Mouse (Mus musculus) urinary bladder, postnatal 25 days (tissue): Measurements from ENCODE around the gene Habp4.

ENCODE experiments used
- DNase-seq: peaks from one replicate; pipeline ENCODE4 v3.0.0; 2022; ENCODE audit warnings: low spot score

Habp4 gene

DNA sequence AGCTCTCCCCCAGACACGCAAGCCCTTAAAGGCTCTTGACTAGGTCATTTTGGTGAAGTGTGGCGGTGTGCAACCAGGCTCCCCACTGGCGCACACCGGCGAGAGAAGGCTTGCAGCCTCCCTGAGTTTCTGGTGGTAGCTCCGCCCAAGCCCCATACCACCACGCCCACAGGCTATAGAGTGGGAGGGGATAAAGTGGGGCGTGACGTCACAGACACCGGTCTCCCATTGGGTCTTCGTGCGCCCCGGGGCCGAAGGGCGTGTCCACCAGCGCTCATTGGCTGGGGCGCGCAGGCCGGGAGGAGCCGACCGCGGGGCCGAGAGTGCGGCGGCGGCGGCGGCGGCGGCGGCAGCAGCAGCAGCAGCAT, at the start of gene Habp4:
Habp4 (plus strand) TSS at position 277 of the 368 bp plus-strand sequence.
- peak; percentile 96 for DNase-seq

DNA sequence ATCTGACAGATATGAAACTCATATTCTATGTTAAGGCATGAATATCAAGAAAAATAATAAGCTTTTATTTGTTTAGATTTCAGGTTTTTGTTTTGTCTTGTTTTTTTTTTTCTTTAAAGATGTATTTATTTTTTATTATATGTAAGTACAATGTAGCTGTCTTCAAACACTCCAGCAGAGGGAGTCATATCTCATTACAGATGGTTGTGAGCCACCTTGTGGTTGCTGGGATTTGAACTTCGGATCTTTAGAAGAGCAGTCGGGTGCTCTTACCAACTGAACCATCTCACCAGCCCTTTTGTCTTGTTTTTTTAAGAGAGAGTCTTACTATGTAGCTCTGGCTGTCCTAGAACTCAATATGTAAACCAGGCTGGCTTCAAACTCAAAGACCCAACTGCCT, 44.2 kb upstream of the Habp4 start:
- no peak for DNase-seq

DNA sequence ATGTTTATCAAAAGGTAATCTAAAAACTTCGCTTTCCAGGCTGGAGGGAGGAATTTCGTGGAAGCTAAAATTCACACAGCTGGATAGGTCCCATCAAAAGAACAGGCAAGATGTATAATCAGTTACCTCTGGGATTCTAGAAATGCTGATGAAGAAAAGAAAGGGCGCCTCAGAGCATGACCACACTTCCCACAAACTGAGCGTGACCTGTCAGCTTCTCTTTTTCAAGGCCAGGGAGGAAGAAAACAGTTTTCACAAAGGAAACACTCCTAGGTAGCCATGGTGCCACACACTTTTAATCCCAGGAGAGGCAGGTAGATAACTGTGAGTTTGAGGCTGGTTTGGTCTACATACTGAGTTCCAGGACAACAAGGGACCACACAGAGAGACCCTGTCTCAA, 40.9 kb upstream of the Habp4 start:
- DNase-seq: no peak

DNA sequence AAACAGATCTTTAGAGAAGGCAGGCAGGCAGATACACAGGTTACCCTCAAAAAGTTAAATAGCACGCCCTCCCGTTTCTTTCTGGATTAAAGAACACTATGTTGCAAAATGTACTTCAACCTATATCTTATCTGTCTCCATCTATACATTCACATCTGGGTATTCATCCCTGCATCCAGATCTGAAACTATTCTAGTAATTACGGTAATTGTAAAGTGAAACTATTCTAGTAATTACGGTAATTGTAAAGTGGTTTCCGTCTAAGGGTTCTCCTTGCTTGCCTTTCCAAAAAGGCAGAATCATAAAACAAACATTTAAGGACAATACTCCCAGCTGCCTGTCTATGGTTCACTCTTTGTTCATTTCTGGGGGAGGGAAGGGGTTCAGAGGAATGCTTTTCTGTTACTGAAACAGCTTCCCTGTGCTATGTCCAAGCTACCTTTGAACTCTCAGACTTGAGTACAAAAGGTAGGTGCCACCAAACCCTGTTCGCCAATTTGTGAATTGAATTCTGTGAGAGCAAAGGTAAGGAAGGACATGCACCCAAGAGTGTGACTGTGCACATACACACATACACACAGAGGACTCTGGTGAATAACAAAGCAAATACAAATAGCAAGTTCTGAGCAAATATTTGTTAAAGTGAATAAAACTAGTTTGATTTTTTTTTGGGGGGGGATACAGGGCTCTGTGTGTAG, 38.0 kb upstream of the Habp4 start:
- no peak for DNase-seq

- DNase-seq: no peak
Observed at GRCm38 (mm10) chr13:64124886-64125285, 36.7 kb upstream of the Habp4 start.

- DNase-seq: no peak
Observed at GRCm38 (mm10) chr13:64126316-64126715, 35.3 kb upstream of the Habp4 start.

- peak; percentile 75 for DNase-seq
Observed at GRCm38 (mm10) chr13:64128858-64129615, 32.6 kb upstream of the Habp4 start, which contains the start of gene Slc35d2. Gene Slc35d2 (minus strand): TSS chr13:64129368.

DNA sequence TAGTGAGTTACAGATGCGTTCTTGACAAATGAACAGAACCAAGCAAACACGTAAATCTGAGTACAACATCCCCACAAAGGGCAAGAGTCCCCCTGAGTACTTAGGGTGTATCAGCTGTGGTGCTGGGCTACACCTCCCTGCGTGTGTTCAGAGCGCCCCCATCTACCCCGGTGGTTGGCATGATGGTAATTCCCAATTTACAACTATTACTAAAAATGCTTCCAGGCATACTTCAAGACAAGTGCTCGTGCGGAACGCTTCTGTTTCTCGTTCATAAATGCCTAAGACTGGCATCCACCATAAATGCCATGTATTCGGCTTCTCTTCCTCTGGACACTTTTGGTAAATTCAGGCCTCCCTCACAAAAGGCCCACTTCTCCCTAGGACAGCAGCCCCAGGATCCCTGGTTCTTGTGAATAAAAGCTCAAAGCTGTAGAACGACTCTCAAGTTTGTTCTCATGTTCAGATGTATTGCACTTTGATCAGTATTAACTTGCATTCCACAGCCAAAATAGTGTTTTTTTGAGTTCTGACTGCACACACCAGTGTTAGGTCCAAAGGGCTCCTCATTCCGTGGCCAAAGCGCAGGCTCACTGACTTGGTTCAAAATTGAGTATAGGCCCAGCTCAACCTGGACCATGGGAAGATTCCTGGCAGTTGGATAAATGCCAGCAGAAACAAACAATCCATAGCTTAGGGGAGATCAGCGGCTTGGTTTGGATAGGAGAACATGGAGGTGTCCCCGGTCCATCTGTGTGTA, 31.8 kb upstream of the Habp4 start:
- DNase-seq: peak; percentile 26

- no peak for DNase-seq
Observed at GRCm38 (mm10) chr13:64150121-64150520, 11.5 kb upstream of the Habp4 start.

GRCm38 (mm10) chr13:64152241-64152669, 9.4 kb upstream of the Habp4 start:
- peak; percentile 82 for DNase-seq

DNA sequence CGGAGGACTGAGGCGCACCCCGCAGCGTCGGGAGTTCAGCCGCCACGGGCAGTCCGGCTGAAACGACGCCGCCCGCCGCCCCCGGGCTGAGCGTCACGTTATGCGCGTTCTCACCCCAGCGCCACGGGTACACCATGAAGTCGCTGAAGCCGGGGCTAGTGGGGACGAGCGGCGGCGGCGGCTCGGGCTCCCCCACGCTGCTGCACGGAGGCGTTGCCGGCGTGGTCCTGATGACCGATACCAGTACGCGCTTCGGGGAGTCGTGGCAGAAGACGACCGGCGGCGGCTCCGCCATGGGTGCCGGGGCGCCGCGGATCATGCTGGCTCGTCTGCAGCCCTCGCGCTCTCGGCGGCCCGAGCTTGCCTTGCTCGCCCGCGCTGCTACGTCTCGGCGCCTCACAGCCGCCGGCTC, 8.9 kb upstream of the Habp4 start:
- DNase-seq: no peak

GRCm38 (mm10) chr13:64153083-64153682, 8.4 kb upstream of the Habp4 start, which contains the start of gene Zfp367:
Gene Zfp367 (minus strand): TSS chr13:64153202.
- DNase-seq: peak; percentile 96

- DNase-seq: peak; percentile 37
Observed at GRCm38 (mm10) chr13:64153751-64154267, 7.8 kb upstream of the Habp4 start.

DNA sequence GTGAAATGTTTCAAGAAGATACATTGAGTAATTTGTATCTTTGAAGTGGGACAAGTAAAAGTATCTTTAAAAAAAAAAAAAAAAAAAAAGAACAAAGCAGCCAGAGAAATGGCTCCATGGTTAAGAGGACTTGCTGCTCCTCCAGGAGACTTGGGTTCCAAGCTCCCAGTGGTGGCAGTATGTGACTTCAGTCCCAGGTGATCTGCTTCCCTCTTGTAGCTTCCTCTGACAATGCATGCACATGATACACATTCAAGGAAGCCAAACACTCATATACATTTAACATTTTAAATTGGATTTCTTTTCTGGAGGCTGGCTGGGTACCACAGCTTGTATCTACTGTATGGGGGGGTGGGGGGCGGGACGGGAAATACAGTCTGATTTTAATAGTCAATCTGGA, 7.0 kb upstream of the Habp4 start:
- no peak for DNase-seq

DNA sequence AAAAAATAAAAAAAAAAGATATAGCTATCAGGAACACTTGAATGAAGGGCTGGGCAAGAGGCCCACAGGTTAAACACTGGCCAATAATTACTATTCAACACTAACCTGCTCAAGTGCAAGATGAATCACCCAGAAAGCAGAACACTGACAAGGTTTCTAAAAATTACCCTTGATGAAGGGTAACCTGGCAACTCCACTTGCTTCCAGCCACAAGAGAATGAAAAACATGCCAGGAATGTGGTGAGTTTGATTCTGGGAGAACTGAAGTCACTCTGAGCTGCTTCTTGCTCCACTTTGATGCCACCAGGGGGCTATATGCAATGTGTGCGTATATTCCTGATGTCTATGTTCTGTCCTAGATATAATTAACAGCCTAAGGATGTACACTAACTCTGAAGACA, 6.5 kb upstream of the Habp4 start:
- no peak for DNase-seq

DNA sequence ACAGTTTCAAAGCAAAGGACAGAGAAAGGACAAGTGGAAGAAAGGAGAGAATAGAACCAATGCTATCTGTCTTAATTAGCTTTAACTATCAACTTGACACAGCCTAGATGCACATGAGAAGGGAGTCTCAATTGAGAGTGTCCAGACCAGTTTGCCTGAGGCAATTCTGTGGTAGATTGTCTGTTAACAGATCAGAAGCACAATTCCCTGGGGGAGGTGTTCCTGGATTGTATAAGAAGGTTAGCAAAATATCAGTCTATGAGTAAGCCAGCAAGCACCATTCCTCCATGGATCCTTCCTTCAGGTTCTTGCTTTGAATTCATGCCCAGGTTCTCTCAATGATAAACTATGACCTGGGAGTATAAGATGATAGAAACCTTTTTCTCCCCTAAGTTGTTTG, 4.7 kb upstream of the Habp4 start:
- DNase-seq: no peak

GRCm38 (mm10) chr13:64161916-64162611, 440 bp downstream of the Habp4 start:
- no peak for DNase-seq

DNA sequence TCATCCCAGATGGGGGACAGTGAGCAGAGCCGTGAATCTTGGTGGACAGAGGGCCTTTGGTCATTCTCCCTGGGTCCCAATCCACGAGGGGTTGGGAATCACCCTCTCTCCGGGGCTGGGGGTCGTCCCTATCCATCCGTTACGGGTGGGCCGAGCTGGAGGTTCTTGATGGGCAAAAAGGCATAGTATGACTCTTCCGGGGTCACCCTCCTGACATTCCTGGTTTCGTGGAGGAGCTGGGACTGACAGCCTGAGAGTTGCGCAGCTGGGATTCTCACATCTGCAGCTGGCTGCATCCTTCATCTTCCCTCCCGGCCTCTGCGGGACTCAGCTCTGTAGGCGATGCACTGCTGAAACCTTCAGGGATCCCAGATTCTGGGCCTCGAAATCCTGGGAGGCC, 1.0 kb downstream of the Habp4 start:
- no peak for DNase-seq

GRCm38 (mm10) chr13:64163147-64163715, 1.6 kb downstream of the Habp4 start:
- no peak for DNase-seq

GRCm38 (mm10) chr13:64169746-64170145, 8.1 kb downstream of the Habp4 start:
- DNase-seq: no peak

DNA sequence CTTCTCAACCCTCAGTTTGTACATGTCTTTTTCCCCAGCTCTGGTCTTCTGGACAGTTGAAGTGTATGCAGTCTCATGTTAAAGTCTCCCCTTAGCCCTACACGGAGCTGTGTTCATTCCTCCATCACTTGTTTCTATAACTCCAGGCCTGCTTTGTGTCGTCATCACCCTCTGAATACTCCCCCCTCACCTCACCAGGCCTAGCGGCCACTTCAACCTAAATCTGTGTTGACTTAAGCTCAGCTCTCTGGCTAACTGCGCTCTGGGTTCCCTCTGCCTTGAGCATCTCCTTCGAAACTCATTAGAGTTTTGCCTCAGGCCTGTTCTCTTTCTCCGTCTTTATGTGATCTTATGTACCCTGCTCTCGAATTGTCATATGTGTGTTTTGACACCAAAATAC, 16.4 kb downstream of the Habp4 start:
- DNase-seq: no peak
